Mouse (Mus musculus) lung, postnatal 14 days (tissue): ENCODE data around the gene Cks1b.

Experiments
- DNase-seq: peaks from one replicate; pipeline ENCODE4 v3.0.0; 2021

Gene Cks1b

GRCm38 (mm10) chr3:89425141-89425525, 7.0 kb upstream of the Cks1b start:
- DNase-seq: no peak

GRCm38 (mm10) chr3:89424416-89425140, 6.4 kb upstream of the Cks1b start:
- DNase-seq: no peak

GRCm38 (mm10) chr3:89422556-89423205, 4.5 kb upstream of the Cks1b start:
- no peak for DNase-seq

GRCm38 (mm10) chr3:89421810-89422473, 3.8 kb upstream of the Cks1b start:
- peak; percentile 28 for DNase-seq

GRCm38 (mm10) chr3:89421002-89421774, 3.0 kb upstream of the Cks1b start:
- DNase-seq: peak; percentile 80

- DNase-seq: no peak
These were observed 2.2 kb upstream of the Cks1b start for GRCm38 (mm10) chr3:89420421-89420820.

GRCm38 (mm10) chr3:89419981-89420380, 1.8 kb upstream of the Cks1b start:
- no peak for DNase-seq

GRCm38 (mm10) chr3:89419571-89419970, 1.4 kb upstream of the Cks1b start:
- peak; percentile 78 for DNase-seq

- DNase-seq: peak; percentile 88
These were observed 673 bp upstream of the Cks1b start for GRCm38 (mm10) chr3:89418861-89419250.

- no peak for DNase-seq
These were observed 378 bp downstream of the Cks1b start for GRCm38 (mm10) chr3:89417840-89418169.

GRCm38 (mm10) chr3:89417131-89417530, 1.1 kb downstream of the Cks1b start:
- no peak for DNase-seq

- DNase-seq: no peak
These were observed 2.0 kb downstream of the Cks1b start for GRCm38 (mm10) chr3:89416158-89416557.

- DNase-seq: peak; percentile 99
These were observed 6.4 kb downstream of the Cks1b start, which contains the start of gene Flad1 for GRCm38 (mm10) chr3:89411490-89412393. Gene Flad1, minus strand, starts transcription at chr3:89411870.

- no peak for DNase-seq
These were observed 7.3 kb downstream of the Cks1b start for GRCm38 (mm10) chr3:89410864-89411263.

GRCm38 (mm10) chr3:89409701-89410100, 8.5 kb downstream of the Cks1b start:
- DNase-seq: no peak

- no peak for DNase-seq
These were observed 9.7 kb downstream of the Cks1b start for GRCm38 (mm10) chr3:89408448-89408847.

GRCm38 (mm10) chr3:89406887-89407286, 11.3 kb downstream of the Cks1b start:
- DNase-seq: no peak

- DNase-seq: no peak
These were observed 15.5 kb downstream of the Cks1b start, which contains the start of gene Lenep for GRCm38 (mm10) chr3:89402693-89403092. Gene Lenep, minus strand, starts transcription at chr3:89402793.

GRCm38 (mm10) chr3:89401329-89401728, 16.9 kb downstream of the Cks1b start:
- DNase-seq: no peak

- no peak for DNase-seq
These were observed 21.6 kb downstream of the Cks1b start for GRCm38 (mm10) chr3:89396654-89397005.

- DNase-seq: peak; percentile 81
These were observed 22.2 kb downstream of the Cks1b start for GRCm38 (mm10) chr3:89395806-89396653.
